Mouse (Mus musculus) c-Kit-positive CD71-negative TER-119-negative erythroid progenitor cells, embryonic 14.5 days (primary cell): ENCODE results near the gene Gm20605.

Experiments used
- DNase-seq: peaks from one replicate; pipeline ENCODE4 v3.0.0-alpha.2; 2013; ENCODE audit warnings: low read depth

Gm20605 gene

DNA sequence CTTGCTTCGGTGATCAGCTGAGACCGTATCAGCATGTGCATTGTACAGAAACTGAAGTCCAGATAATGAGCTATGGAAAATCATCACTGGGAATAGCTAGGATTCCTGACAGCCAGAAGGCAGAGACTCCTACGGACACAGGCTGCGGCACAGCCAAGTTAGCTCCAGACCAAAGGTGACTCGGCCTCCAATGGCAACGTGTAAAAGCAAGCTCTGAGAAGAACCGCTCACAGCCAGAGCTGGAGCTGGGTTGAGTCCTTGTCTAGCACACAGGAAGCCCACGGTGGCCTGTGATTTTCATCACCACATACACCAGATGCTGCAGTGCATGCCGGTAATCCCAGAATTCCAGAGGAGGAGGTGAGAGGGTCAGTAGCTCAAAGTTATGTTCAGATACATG, 61.6 kb downstream of the Gm20605 start:
- no peak for DNase-seq

DNA sequence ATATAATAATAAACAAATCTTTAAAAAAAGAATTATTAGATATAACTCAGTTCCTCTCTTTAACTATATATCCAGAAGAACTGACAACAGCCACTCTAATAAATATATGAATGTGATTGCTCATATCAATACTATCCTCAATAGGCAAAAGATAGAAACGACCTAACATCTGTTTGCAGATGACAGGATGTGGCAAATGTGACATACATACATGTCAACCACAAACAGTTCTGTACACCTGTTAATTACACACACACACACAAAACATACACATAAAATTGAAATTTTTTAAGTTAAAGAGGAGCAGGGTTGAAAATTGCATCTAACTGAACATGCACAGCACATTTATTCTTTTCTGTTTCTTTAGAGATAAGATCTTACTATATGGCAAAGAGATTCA, 62.9 kb downstream of the Gm20605 start:
- no peak for DNase-seq
